Mouse (Mus musculus) G1E (cell line): Measurements from ENCODE around the gene Ackr1.

Experiments used
- CTCF ChIP-seq: IDR thresholded peaks from 2 replicates; pipeline ENCODE4 v1.5.1; 2012; ENCODE audit warnings: low read depth, low read length, inconsistent platforms, mixed read lengths
- GATA1 ChIP-seq: IDR thresholded peaks from 2 replicates; pipeline ENCODE4 v1.6.1; 2012; ENCODE audit warnings: borderline replicate concordance, low read length, inconsistent platforms, mixed read lengths
- POLR2AphosphoS5 ChIP-seq: IDR thresholded peaks from 2 replicates; pipeline ENCODE4 v1.6.1; 2012; ENCODE audit warnings: low read depth, low read length, inconsistent platforms; ENCODE audit not compliant: insufficient replicate concordance
- TAL1 ChIP-seq: conservative IDR thresholded peaks from 2 replicates; pipeline ENCODE4 v1.6.1; 2012; ENCODE audit warnings: low read depth, low read length, inconsistent platforms, mixed read lengths

DNA sequence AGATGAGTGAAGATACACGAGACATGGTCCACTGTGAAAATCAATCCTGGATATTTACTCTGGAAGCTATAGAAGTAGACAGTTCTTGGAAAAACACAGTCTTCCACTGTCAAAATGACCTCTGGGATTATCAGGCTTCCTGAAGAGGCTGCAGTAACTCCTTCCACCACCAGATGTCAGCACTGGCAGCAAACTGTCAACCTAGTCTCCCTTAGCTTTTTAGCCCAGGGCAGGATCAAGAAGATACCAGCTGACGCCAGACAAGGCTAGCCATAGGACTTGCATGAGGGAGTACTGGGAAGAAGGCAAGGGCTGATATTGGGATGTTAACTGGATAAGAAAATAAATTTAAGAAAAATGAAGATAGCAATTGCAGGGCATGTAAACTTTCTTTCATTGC lies 6.0 kb upstream of the Ackr1 start:
- TF ChIP-seq CTCF (peak; percentile 45; the same call in 1 of the 2 replicates), GATA1 (no peak), TAL1 (no peak), POLR2AphosphoS5 (no peak)
